Mouse (Mus musculus) heart, embryonic 14.5 days (tissue): ENCODE results near the gene Gabpa. TPM values are rescaled to one million over a fixed set of nuclear protein-coding genes. Genes with fewer than 3 reads are reported as not detected.

Experiments used
- ATAC-seq: fragments of 200-750 bp; cut with Nextera tagmentation; 2 replicates; pipeline ENCODE4 v1.8.0; 2017; ENCODE audit warnings: low read depth, moderate TSS enrichment; ENCODE audit not compliant: insufficient number of reproducible peaks, insufficient read depth, low FRiP score
- H3K27ac ChIP-seq, 2 experiments: fragments of 200-500 bp in 1 of 2; fragments of 300-500 bp in 1 of 2; sonication (generic) in 1 of 2; replicated peaks in 1 of 2; 2 replicates each; pipeline ENCODE4 v1.5.1; 2012 to 2014; ENCODE audit warnings: low read depth in 2 of 2, low read length in 2 of 2, control low read depth in 1 of 2, mild to moderate bottlenecking in 1 of 2, mixed read lengths in 1 of 2; ENCODE audit not compliant: control insufficient read depth in 1 of 2, insufficient read depth in 1 of 2
- H3K27me3 ChIP-seq: fragments of 300-500 bp; sonication (generic); 2 replicates; pipeline ENCODE4 v1.6.1; 2014; ENCODE audit warnings: mild to moderate bottlenecking, low read length, control low read depth; ENCODE audit not compliant: control insufficient read depth, insufficient read depth
- H3K36me3 ChIP-seq: fragments of 300-500 bp; sonication (generic); 2 replicates; pipeline ENCODE4 v1.6.1; 2014; ENCODE audit warnings: mild to moderate bottlenecking, control low read depth, low read length, mixed read lengths; ENCODE audit not compliant: control insufficient read depth, insufficient read depth
- H3K4me1 ChIP-seq, 2 experiments: fragments of 200-500 bp in 1 of 2; fragments of 300-500 bp in 1 of 2; sonication (generic) in 1 of 2; 2 replicates each; pipeline ENCODE4 v1.6.1; 2012 to 2014; ENCODE audit warnings: low read length in 2 of 2, control low read depth in 1 of 2, mixed read lengths in 1 of 2; ENCODE audit not compliant: control insufficient read depth in 2 of 2, insufficient read depth in 2 of 2
- H3K4me2 ChIP-seq: fragments of 300-500 bp; sonication (generic); 2 replicates; pipeline ENCODE4 v1.6.1; 2014; ENCODE audit warnings: mild to moderate bottlenecking, low read length
- H3K4me3 ChIP-seq, 2 experiments: fragments of 200-500 bp in 1 of 2; fragments of 300-500 bp in 1 of 2; sonication (generic) in 1 of 2; 2 replicates each; pipeline ENCODE4 v1.5.1; 2012 to 2014; ENCODE audit warnings: low read length in 2 of 2, mild to moderate bottlenecking in 2 of 2, control low read depth in 1 of 2, low read depth in 1 of 2, moderate library complexity in 1 of 2; ENCODE audit not compliant: control insufficient read depth in 1 of 2, insufficient read depth in 1 of 2
- H3K9ac ChIP-seq: fragments of 300-500 bp; sonication (generic); 2 replicates; pipeline ENCODE4 v1.6.1; 2014; ENCODE audit warnings: mild to moderate bottlenecking, low read length
- H3K9me3 ChIP-seq: fragments of 300-500 bp; sonication (generic); 2 replicates; pipeline ENCODE4 v1.6.1; 2016; ENCODE audit warnings: low read length, control low read depth; ENCODE audit not compliant: control insufficient read depth
- WGBS: fragments of 180-500 bp; shearing (Covaris S2); extraction: QIAGEN DNeasy Blood & Tissue Kit; methylation state at CpG from one replicate; pipeline ENCODE4 v1.1.7; 2014; 5-methylcytosine and 5-hydroxymethylcytosine counted together
- polyA plus RNA-seq: library from polyadenylated mRNA; unstranded; fragments of >200 nt; fragmentation: Nextera tagmentation; extraction: Ambion mirVana; gene quantifications from 2 replicates; pipeline ENCODE4 v1.2.1, GENCODE M21; 2014

The Gabpa gene
- polyA plus RNA-seq, 1 experiment from 2014 or later: 37.2 TPM

DNA sequence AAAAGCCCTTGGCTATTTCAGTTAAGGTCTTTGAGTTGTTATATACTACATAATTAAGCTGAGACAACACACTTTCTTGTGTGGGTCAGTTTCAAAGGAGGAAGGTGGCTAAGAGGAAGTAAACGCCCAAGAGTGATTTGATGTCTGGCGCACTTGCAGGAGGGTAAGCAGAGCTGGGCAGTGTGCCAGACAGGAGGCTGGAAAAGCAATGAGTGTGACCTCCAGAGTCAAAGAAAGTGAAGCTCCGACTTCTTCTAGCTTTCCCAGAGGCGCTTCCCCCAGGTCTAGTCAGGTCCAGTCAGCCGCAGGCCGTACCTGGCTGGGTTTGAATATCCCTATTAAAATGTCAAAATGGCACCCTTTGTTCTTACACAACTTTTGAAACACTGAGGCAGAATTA is 32.5 kb upstream of the Gabpa start:
- H3K36me3 ChIP-seq: no peaks in the 10 kb centered on the region
- no peak overlapping the region for H3K4me2 ChIP-seq
- H3K27ac ChIP-seq: peak overlapping the region; percentile 20 to 33; a peak in 1 of 4 replicates
- no peak overlapping the region for H3K4me3 ChIP-seq
- ATAC-seq: 0 out of 2 replicates have a peak, but pooled peaks have one; percentile 35
- no peaks in the 10 kb centered on the region for H3K27me3 ChIP-seq
- no peaks in the 10 kb centered on the region for H3K9me3 ChIP-seq
- H3K4me1 ChIP-seq: peaks cover 6 to 8% of the 10 kb centered on the region in 2 experiments; a peak in 3 of 4 replicates
- 33% methylated on average over 6 of the region's 6 CpGs for WGBS
- no peak overlapping the region for H3K9ac ChIP-seq

DNA sequence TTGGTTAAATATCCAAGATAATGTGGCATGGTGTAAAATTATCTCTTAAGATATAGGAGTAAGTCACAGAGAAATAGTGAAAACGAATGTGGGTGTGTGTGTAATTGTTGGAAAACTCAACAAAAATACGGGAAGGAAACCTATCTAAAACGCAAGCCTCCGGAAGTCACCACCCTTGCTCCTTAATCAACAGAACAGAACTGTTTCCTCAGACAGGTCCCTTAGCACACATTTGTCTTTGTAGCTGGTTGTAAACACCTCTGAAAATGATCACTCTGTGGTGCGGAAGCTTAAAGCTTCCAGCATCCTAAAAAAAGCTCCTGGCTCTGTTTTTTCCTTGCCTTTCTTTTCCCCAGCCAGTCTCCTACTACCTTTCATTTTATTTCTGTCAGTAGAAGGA is 29.9 kb upstream of the Gabpa start:
- WGBS: 62% methylated on average over 5 of the region's 5 CpGs
- Histone ChIP-seq H3K4me3 (no peak overlapping the region), H3K27ac (no peak overlapping the region), H3K4me2 (no peak overlapping the region), H3K9ac (no peak overlapping the region), H3K27me3 (no peaks in the 10 kb centered on the region), H3K36me3 (no peaks in the 10 kb centered on the region), H3K9me3 (0 out of 2 replicates have a peak, but pooled peaks cover 4% of the 10 kb centered on the region), H3K4me1 (peaks cover 6 to 8% of the 10 kb centered on the region in 2 experiments; a peak in 3 of 4 replicates)
- ATAC-seq: peak; percentile 59; the same call in 1 of the 2 replicates

GRCm38 (mm10) chr16:84806175-84806574 is 28.6 kb upstream of the Gabpa start:
- ATAC-seq: no peak
- WGBS: 96% methylated on average over 3 of the region's 3 CpGs

GRCm38 (mm10) chr16:84807874-84808273 is 26.9 kb upstream of the Gabpa start:
- no peak for ATAC-seq
- Histone ChIP-seq H3K4me1 (no peaks in the 10 kb centered on the region), H3K4me2 (no peak overlapping the region), H3K27me3 (no peaks in the 10 kb centered on the region), H3K36me3 (no peaks in the 10 kb centered on the region), H3K9me3 (0 out of 2 replicates have a peak, but pooled peaks cover 4% of the 10 kb centered on the region), H3K27ac (no peak overlapping the region), H3K4me3 (no peak overlapping the region), H3K9ac (no peak overlapping the region)
- WGBS: 84% methylated on average over 7 of the region's 7 CpGs

More at GRCm38 (mm10) chr16:84806175-84806574, 28.6 kb upstream of the Gabpa start:
- H3K4me1 ChIP-seq: peaks cover 6 to 8% of the 10 kb centered on the region in 2 experiments; a peak in 3 of 4 replicates
- no peak overlapping the region for H3K9ac ChIP-seq
- H3K27ac ChIP-seq: no peak overlapping the region
- no peak overlapping the region for H3K4me2 ChIP-seq
- no peaks in the 10 kb centered on the region for H3K27me3 ChIP-seq
- 0 out of 2 replicates have a peak, but pooled peaks cover 4% of the 10 kb centered on the region for H3K9me3 ChIP-seq
- no peaks in the 10 kb centered on the region for H3K36me3 ChIP-seq
- H3K4me3 ChIP-seq: no peak overlapping the region

GRCm38 (mm10) chr16:84810254-84810653 is 24.5 kb upstream of the Gabpa start:
- H3K4me3 ChIP-seq: no peak overlapping the region
- H3K9me3 ChIP-seq: 0 out of 2 replicates have a peak, but pooled peaks cover 4% of the 10 kb centered on the region
- H3K27ac ChIP-seq: no peak overlapping the region
- WGBS: 79% methylated on average over 1 of the region's 1 CpGs
- H3K36me3 ChIP-seq: no peaks in the 10 kb centered on the region
- no peaks in the 10 kb centered on the region for H3K27me3 ChIP-seq
- H3K4me1 ChIP-seq: no peaks in the 10 kb centered on the region
- no peak overlapping the region for H3K4me2 ChIP-seq
- H3K9ac ChIP-seq: no peak overlapping the region
- no peak for ATAC-seq

DNA sequence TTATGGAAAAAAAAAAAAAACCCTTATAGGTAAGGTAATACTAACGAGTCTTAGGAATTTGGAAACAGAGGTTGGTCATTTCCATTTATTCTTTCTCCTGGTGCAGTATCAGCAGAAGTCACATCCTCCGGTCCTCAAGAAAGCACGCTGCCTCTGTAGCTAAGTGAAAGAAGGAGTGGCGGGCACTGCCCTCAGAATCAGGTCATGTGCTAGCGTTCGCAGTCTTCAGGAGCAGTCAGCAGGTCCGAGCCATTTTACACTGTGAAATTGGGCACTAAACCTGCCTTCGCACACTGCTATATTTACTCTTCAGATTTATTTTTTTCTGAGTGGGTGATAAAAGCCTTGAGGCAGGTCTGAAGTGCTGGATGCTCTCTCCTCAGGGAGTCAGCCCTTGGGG is 20.9 kb upstream of the Gabpa start:
- H3K4me1 ChIP-seq: no peaks in the 10 kb centered on the region
- H3K27ac ChIP-seq: no peak overlapping the region
- H3K4me2 ChIP-seq: no peak overlapping the region
- no peaks in the 10 kb centered on the region for H3K36me3 ChIP-seq
- WGBS: 77% methylated on average over 8 of the region's 8 CpGs
- no peak overlapping the region for H3K9ac ChIP-seq
- no peak overlapping the region for H3K4me3 ChIP-seq
- ATAC-seq: no peak
- H3K27me3 ChIP-seq: no peaks in the 10 kb centered on the region
- no peaks in the 10 kb centered on the region for H3K9me3 ChIP-seq

GRCm38 (mm10) chr16:84814511-84814910 is 20.2 kb upstream of the Gabpa start:
- no peaks in the 10 kb centered on the region for H3K27me3 ChIP-seq
- ATAC-seq: no peak
- no peak overlapping the region for H3K9ac ChIP-seq
- H3K27ac ChIP-seq: no peak overlapping the region
- no peak overlapping the region for H3K4me2 ChIP-seq
- H3K36me3 ChIP-seq: no peaks in the 10 kb centered on the region
- no peak overlapping the region for H3K4me3 ChIP-seq
- WGBS: 72% methylated on average over 8 of the region's 8 CpGs
- H3K4me1 ChIP-seq: no peaks in the 10 kb centered on the region
- H3K9me3 ChIP-seq: no peaks in the 10 kb centered on the region

DNA sequence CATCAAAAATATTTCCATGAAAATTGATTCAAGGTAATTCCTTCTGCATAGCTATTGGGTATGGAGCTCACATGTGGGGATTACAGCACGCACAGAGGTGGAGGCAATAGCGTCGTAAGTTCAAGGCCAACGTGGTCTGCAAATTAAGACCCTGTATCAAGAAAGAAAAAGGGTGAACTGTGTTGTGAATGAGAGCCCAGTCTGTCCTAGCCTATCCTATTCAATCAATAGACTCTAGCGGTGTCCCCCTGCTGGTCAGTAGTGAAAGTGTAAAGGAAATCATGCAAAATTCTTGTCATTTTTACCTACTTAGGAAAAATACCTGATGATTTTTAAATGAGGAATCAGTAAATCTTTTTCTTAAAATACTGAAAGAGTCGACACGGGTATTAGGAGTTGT is 17.3 kb upstream of the Gabpa start:
- ATAC-seq: no peak
- WGBS: 31% methylated on average over 7 of the region's 7 CpGs
- H3K4me2 ChIP-seq: no peak overlapping the region
- no peaks in the 10 kb centered on the region for H3K4me1 ChIP-seq
- H3K27me3 ChIP-seq: no peaks in the 10 kb centered on the region
- H3K36me3 ChIP-seq: peaks cover 12% of the 10 kb centered on the region
- no peak overlapping the region for H3K4me3 ChIP-seq
- no peak overlapping the region for H3K27ac ChIP-seq
- H3K9me3 ChIP-seq: no peaks in the 10 kb centered on the region
- no peak overlapping the region for H3K9ac ChIP-seq
